ENCODE assay signal across 13 mouse cellular contexts in the genomic region with DNA sequence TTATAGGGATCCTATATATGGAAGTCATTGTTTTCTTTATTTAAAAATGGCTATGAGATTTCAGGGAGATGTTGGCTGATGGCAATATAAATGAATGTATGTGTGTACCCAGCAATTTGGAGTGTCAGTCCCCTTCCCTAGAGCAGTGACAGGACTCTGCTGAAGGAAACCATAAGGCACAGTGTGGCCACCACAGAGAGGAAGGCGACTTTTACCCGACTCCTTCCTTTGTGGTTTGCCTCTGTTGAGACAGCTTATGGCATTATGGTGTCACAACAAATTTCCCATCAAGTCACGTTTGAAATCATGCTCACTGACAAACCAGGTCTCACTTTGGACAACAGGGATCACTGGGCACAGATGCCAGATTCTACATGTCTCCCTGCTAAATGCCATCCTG. TPM values are rescaled to one million over a fixed set of nuclear protein-coding genes. Genes with fewer than 3 reads are reported as not detected.
"Had no signal": no experiment of that assay in that cellular context is flagged by ENCODE, and none has a peak within 500 bp of the region (broad histone marks: within the 10 kb centered on the region; RNA-seq: fewer than 3 reads in every experiment).

No protein-coding gene starts in this region.

- ATAC-seq: liver, postnatal 0 days; lung, postnatal 0 days; midbrain, embryonic 13.5 days; midbrain, embryonic 15.5 days had no signal

- DNase-seq: liver, postnatal 0 days; lung, adult 2 months; lung, postnatal 14 days; lung, postnatal 36 days; right cerebral cortex, postnatal 25 days; thymus, adult 2 months; thymus, postnatal 25 days; thymus, postnatal 4 days had no signal

RNA-seq across cellular contexts. Expression of a gene that starts 25.0 kb away (rescaled TPM):
- total RNA-seq: monocyte, adult 5-6 weeks; neutrophil, adult 5-6 weeks had no signal
